Mouse (Mus musculus): ENCODE data around the gene Fcho2.

Fcho2 gene

GRCm38 (mm10) chr13:98809087-98809486, 6.2 kb downstream of the Fcho2 start:
- DNase-seq (ENCODE audit: low read depth, low spot score), result no peak

- DNase-seq (ENCODE audit: low read depth, low spot score), result no peak
Measured at GRCm38 (mm10) chr13:98804480-98804879, 10.8 kb downstream of the Fcho2 start.

- no peak for DNase-seq (ENCODE audit: low read depth, low spot score)
Measured at GRCm38 (mm10) chr13:98803699-98804098, 11.6 kb downstream of the Fcho2 start.

- DNase-seq (ENCODE audit: low read depth, low spot score), result no peak
Measured at GRCm38 (mm10) chr13:98802957-98803356, 12.3 kb downstream of the Fcho2 start.

GRCm38 (mm10) chr13:98795511-98795910, 19.7 kb downstream of the Fcho2 start:
- no peak for DNase-seq (ENCODE audit: low read depth, low spot score)

GRCm38 (mm10) chr13:98792864-98793263, 22.4 kb downstream of the Fcho2 start:
- DNase-seq (ENCODE audit: low read depth, low spot score), result no peak

GRCm38 (mm10) chr13:98791693-98792092, 23.6 kb downstream of the Fcho2 start:
- no peak for DNase-seq (ENCODE audit: low read depth, low spot score)

GRCm38 (mm10) chr13:98786970-98787685, 28.1 kb downstream of the Fcho2 start:
- no peak for DNase-seq (ENCODE audit: low read depth, low spot score)

GRCm38 (mm10) chr13:98777959-98778358, 37.3 kb downstream of the Fcho2 start:
- no peak for DNase-seq (ENCODE audit: low read depth, low spot score)

- no peak for DNase-seq (ENCODE audit: low read depth, low spot score)
Measured at GRCm38 (mm10) chr13:98771484-98771883, 43.8 kb downstream of the Fcho2 start.

GRCm38 (mm10) chr13:98768329-98768728, 46.9 kb downstream of the Fcho2 start:
- no peak for DNase-seq (ENCODE audit: low read depth, low spot score)

- DNase-seq (ENCODE audit: low read depth, low spot score), result no peak
Measured at GRCm38 (mm10) chr13:98761771-98762170, 53.5 kb downstream of the Fcho2 start.

GRCm38 (mm10) chr13:98755886-98756285, 59.4 kb downstream of the Fcho2 start:
- no peak for DNase-seq (ENCODE audit: low read depth, low spot score)

- no peak for DNase-seq (ENCODE audit: low read depth, low spot score)
Measured at GRCm38 (mm10) chr13:98744679-98745078, 70.6 kb downstream of the Fcho2 start.

GRCm38 (mm10) chr13:98743829-98744228, 71.4 kb downstream of the Fcho2 start:
- DNase-seq (ENCODE audit: low read depth, low spot score), result no peak

GRCm38 (mm10) chr13:98743214-98743613, 72.0 kb downstream of the Fcho2 start:
- DNase-seq (ENCODE audit: low read depth, low spot score), result no peak

GRCm38 (mm10) chr13:98738213-98738612, 77.0 kb downstream of the Fcho2 start:
- no peak for DNase-seq (ENCODE audit: low read depth, low spot score)

GRCm38 (mm10) chr13:98733292-98733691, 82.0 kb downstream of the Fcho2 start:
- no peak for DNase-seq (ENCODE audit: low read depth, low spot score)

- no peak for DNase-seq (ENCODE audit: low read depth, low spot score)
Measured at GRCm38 (mm10) chr13:98729271-98730062, 85.8 kb downstream of the Fcho2 start.

GRCm38 (mm10) chr13:98726494-98726893, 88.8 kb downstream of the Fcho2 start:
- no peak for DNase-seq (ENCODE audit: low read depth, low spot score)

GRCm38 (mm10) chr13:98723430-98723829, 91.8 kb downstream of the Fcho2 start:
- no peak for DNase-seq (ENCODE audit: low read depth, low spot score)

GRCm38 (mm10) chr13:98722296-98722695, 93.0 kb downstream of the Fcho2 start:
- DNase-seq (ENCODE audit: low read depth, low spot score), result no peak

GRCm38 (mm10) chr13:98716176-98716575, 99.1 kb downstream of the Fcho2 start:
- no peak for DNase-seq (ENCODE audit: low read depth, low spot score)

All from c-Kit-negative CD71-positive TER-119-positive erythroid progenitor cells, embryonic 14.5 days (primary cell).